Mouse (Mus musculus): ENCODE results near the gene Chrnb4. TPM values are rescaled to one million over a fixed set of nuclear protein-coding genes. Genes with fewer than 3 reads are reported as not detected.
A peak's percentile ranks its signal among the peaks of the same experiment; 100 is the strongest.

The Chrnb4 gene
- total RNA-seq, 2 experiments from 2014 or later: 0.10 TPM; not detected in 1

GRCm38 (mm10) chr9:55023902-55024583 lies 24.5 kb downstream of the Chrnb4 start:
- peak; percentile 87 for ATAC-seq (replicated peaks; ENCODE audit: poor library complexity)

- no peak for ATAC-seq (replicated peaks; ENCODE audit: poor library complexity)
These were observed 25.3 kb downstream of the Chrnb4 start for GRCm38 (mm10) chr9:55023326-55023725.

- no peak for ATAC-seq (replicated peaks; ENCODE audit: poor library complexity)
These were observed 31.7 kb downstream of the Chrnb4 start for GRCm38 (mm10) chr9:55016926-55017325.

- ATAC-seq (replicated peaks; ENCODE audit: poor library complexity): 0 out of 2 replicates have a peak, but pooled peaks have one; percentile 14
These were observed 37.8 kb downstream of the Chrnb4 start for GRCm38 (mm10) chr9:55010588-55011350.

GRCm38 (mm10) chr9:55009692-55010091 lies 38.9 kb downstream of the Chrnb4 start:
- ATAC-seq (replicated peaks; ENCODE audit: poor library complexity): no peak

- no peak for ATAC-seq (replicated peaks; ENCODE audit: poor library complexity)
These were observed 45.0 kb downstream of the Chrnb4 start for GRCm38 (mm10) chr9:55003609-55004008.

GRCm38 (mm10) chr9:54995645-54996044 lies 52.9 kb downstream of the Chrnb4 start:
- peak; percentile 85 for ATAC-seq (replicated peaks; ENCODE audit: poor library complexity)

- no peak for ATAC-seq (replicated peaks; ENCODE audit: poor library complexity)
These were observed 54.2 kb downstream of the Chrnb4 start for GRCm38 (mm10) chr9:54994381-54994780.

GRCm38 (mm10) chr9:54990362-54990761 lies 58.2 kb downstream of the Chrnb4 start:
- no peak for ATAC-seq (replicated peaks; ENCODE audit: poor library complexity)

GRCm38 (mm10) chr9:54982401-54982800 lies 66.2 kb downstream of the Chrnb4 start:
- ATAC-seq (replicated peaks; ENCODE audit: poor library complexity): no peak

GRCm38 (mm10) chr9:54981291-54982191 lies 67.0 kb downstream of the Chrnb4 start:
- peak; percentile 72 for ATAC-seq (replicated peaks; ENCODE audit: poor library complexity)

- no peak for ATAC-seq (replicated peaks; ENCODE audit: poor library complexity)
These were observed 67.9 kb downstream of the Chrnb4 start, which contains the start of gene Chrna5 for GRCm38 (mm10) chr9:54980674-54981073. TSS of gene Chrna5 (plus strand) at chr9:54980880.

Other genes with a start within 250 kb of the Chrnb4 start
- gene Ireb2, start 185.0 kb downstream of the Chrnb4 start, total RNA-seq (2015): 38.7 and 53.4 TPM in 2 replicates
- 32.0 and 38.6 TPM in 2 replicates for gene Ireb2, start 185.0 kb downstream of the Chrnb4 start, total RNA-seq (2017)
- gene Hykk, start 131.5 kb downstream of the Chrnb4 start, total RNA-seq (2015): 0.05 TPM in 1 of 2 replicates, not detected in the other
- 0.04 and 0.20 TPM in 2 replicates for gene Hykk, start 131.5 kb downstream of the Chrnb4 start, total RNA-seq (2017)
- gene Psma4, start 98.0 kb downstream of the Chrnb4 start, total RNA-seq (2015): 326 and 380 TPM in 2 replicates
- 436 and 454 TPM in 2 replicates for gene Psma4, start 98.0 kb downstream of the Chrnb4 start, total RNA-seq (2017)
- 0.86 TPM in 1 of 2 replicates, not detected in the other for gene AY074887, start 97.8 kb downstream of the Chrnb4 start, total RNA-seq (2015)
- gene AY074887, start 97.8 kb downstream of the Chrnb4 start, total RNA-seq (2017): 0.30 TPM in 1 of 2 replicates, not detected in the other
- not detected in 2 replicates for gene Chrna5, start 67.9 kb downstream of the Chrnb4 start, total RNA-seq (2015)
- gene Chrna5, start 67.9 kb downstream of the Chrnb4 start, total RNA-seq (2017): not detected in 2 replicates
- gene Chrna3, start 22.2 kb downstream of the Chrnb4 start, total RNA-seq (2015): not detected in 2 replicates
- gene Chrna3, start 22.2 kb downstream of the Chrnb4 start, total RNA-seq (2017): not detected in 2 replicates
- 44.4 and 46.8 TPM in 2 replicates for gene Ube2q2, start 100.1 kb upstream of the Chrnb4 start, total RNA-seq (2015)
- 45.2 and 57.7 TPM in 2 replicates for gene Ube2q2, start 100.1 kb upstream of the Chrnb4 start, total RNA-seq (2017)
- gene Fbxo22, start 160.1 kb upstream of the Chrnb4 start, total RNA-seq (2015): 58.7 and 59.2 TPM in 2 replicates
- gene Fbxo22, start 160.1 kb upstream of the Chrnb4 start, total RNA-seq (2017): 52.7 and 56.9 TPM in 2 replicates